Mouse (Mus musculus) left cerebral cortex, adult 6 months (tissue): ENCODE data around the gene Nek7. TPM values are rescaled to one million over a fixed set of nuclear protein-coding genes. Genes with fewer than 3 reads are reported as not detected.

Experiments
- long read RNA-seq, 2 experiments: library from polyadenylated mRNA; unstranded; transcript quantifications; one replicate each; pipeline ENCODE4 v2.0.0; 2019 to 2020
- polyA plus RNA-seq: library from polyadenylated mRNA; unstranded; fragments of <200 nt; fragmentation: Nextera tagmentation; gene quantifications from 2 replicates; pipeline ENCODE4 v1.2.3, GENCODE M21; 2021

The Nek7 gene
- 16.2 and 17.0 TPM in 2 replicates for polyA plus RNA-seq
- long read RNA-seq, experiment 1, full-length matches to known transcripts, result 210 of 254 reads
- long read RNA-seq, experiment 1, partial matches to known transcripts, result 13 of 254 reads
- long read RNA-seq, experiment 1, other reads (novel, unspliced or antisense), result 31 of 254 reads
- long read RNA-seq, experiment 2, full-length matches to known transcripts, result 23 of 35 reads
- long read RNA-seq, experiment 2, partial matches to known transcripts, result 3 of 35 reads
- long read RNA-seq, experiment 2, other reads (novel, unspliced or antisense), result 9 of 35 reads

GRCm38 (mm10) chr1:138619996-138620461 lies at the start of gene Nek7:
TSS of gene Nek7 (minus strand) at chr1:138620141.

Other genes with a start within 250 kb of the Nek7 start
- 0.14 and 0.17 TPM in 2 replicates for gene Lhx9, start 228.4 kb upstream of the Nek7 start, polyA plus RNA-seq
- gene 2310009B15Rik, start 236.7 kb upstream of the Nek7 start, polyA plus RNA-seq, result 69.0 and 81.3 TPM in 2 replicates